Mouse (Mus musculus) neural tube, embryonic 14.5 days (tissue): ENCODE results near the gene Capn5. TPM values are rescaled to one million over a fixed set of nuclear protein-coding genes. Genes with fewer than 3 reads are reported as not detected.
A peak's percentile ranks its signal among the peaks of the same experiment; 100 is the strongest.

Experiments
- ATAC-seq: fragments of 200-750 bp; cut with Nextera tagmentation; 2 replicates; pipeline ENCODE4 v1.8.0; 2017; ENCODE audit warnings: low read depth, mild to moderate bottlenecking, moderate TSS enrichment, moderate library complexity
- H3K27ac ChIP-seq: fragments of 300-500 bp; sonication (generic); 2 replicates; pipeline ENCODE4 v1.5.1; 2014; ENCODE audit warnings: low read depth, mild to moderate bottlenecking, control low read depth, low read length, moderate library complexity, mixed read lengths
- H3K27me3 ChIP-seq: fragments of 300-500 bp; sonication (generic); 2 replicates; pipeline ENCODE4 v1.6.1; 2014; ENCODE audit warnings: low read length; ENCODE audit not compliant: control insufficient read depth, insufficient read depth
- H3K36me3 ChIP-seq: fragments of 300-500 bp; sonication (generic); 2 replicates; pipeline ENCODE4 v1.6.1; 2014; ENCODE audit warnings: low read length, mixed read lengths; ENCODE audit not compliant: control insufficient read depth, insufficient read depth
- H3K4me1 ChIP-seq: fragments of 300-500 bp; sonication (generic); 2 replicates; pipeline ENCODE4 v1.6.1; 2014; ENCODE audit warnings: low read length; ENCODE audit not compliant: control insufficient read depth, insufficient read depth
- H3K4me2 ChIP-seq: fragments of 300-500 bp; sonication (generic); 2 replicates; pipeline ENCODE4 v1.6.1; 2014; ENCODE audit warnings: mild to moderate bottlenecking, low read depth, low read length, control low read depth
- H3K4me3 ChIP-seq: fragments of 300-500 bp; sonication (generic); 2 replicates; pipeline ENCODE4 v1.5.1; 2014; ENCODE audit warnings: low read depth, low read length, control low read depth, mixed read lengths
- H3K9ac ChIP-seq: fragments of 300-500 bp; sonication (generic); replicated peaks from 2 replicates; pipeline ENCODE4 v1.6.1; 2014; ENCODE audit warnings: low read depth, mild to moderate bottlenecking, control low read depth, low read length, mixed read lengths
- H3K9me3 ChIP-seq: fragments of 300-500 bp; sonication (generic); 2 replicates; pipeline ENCODE4 v1.6.1; 2016; ENCODE audit warnings: low read length; ENCODE audit not compliant: control insufficient read depth
- WGBS: fragments of 180-500 bp; shearing (Covaris S2); extraction: QIAGEN DNeasy Blood & Tissue Kit; methylation state at CpG from one replicate; pipeline ENCODE4 v1.1.7; 2014; 5-methylcytosine and 5-hydroxymethylcytosine counted together
- polyA plus RNA-seq: library from polyadenylated mRNA; unstranded; fragments of >200 nt; fragmentation: Nextera tagmentation; extraction: Ambion mirVana; gene quantifications from 2 replicates; pipeline ENCODE4 v1.2.1, GENCODE M21; 2014

Capn5 gene
- polyA plus RNA-seq, 1 experiment from 2014 or later: 13.7 TPM

DNA sequence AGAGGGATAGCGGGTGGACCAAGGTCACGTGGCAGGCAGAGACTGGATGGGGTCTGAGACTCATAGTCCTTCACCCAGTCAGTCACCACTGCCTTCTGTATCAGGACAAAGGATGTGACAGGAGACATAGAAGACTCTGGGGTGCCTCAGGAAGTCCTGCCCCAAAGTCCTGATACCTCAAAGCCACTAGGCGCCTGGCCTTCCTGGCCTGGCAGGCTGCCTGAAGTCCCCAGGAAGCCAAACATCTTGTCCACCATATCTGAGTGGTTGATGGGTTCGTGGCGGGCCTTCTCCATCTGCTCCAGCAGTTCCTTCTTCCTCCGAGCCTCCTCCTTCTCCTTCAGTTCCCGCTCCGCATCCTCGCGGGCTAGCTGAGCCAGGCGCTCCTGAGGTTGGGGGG, 100.6 kb downstream of the Capn5 start:
- H3K4me3 ChIP-seq: no peak overlapping the region
- H3K4me2 ChIP-seq: no peak overlapping the region
- H3K9ac ChIP-seq: no peak overlapping the region
- no peaks in the 10 kb centered on the region for H3K27me3 ChIP-seq
- H3K9me3 ChIP-seq: no peaks in the 10 kb centered on the region
- peaks cover 9% of the 10 kb centered on the region; the same call in 1 of the 2 replicates for H3K36me3 ChIP-seq
- 84% methylated on average over 11 of the region's 11 CpGs for WGBS
- no peak overlapping the region for H3K27ac ChIP-seq
- ATAC-seq: no peak
- H3K4me1 ChIP-seq: no peaks in the 10 kb centered on the region

DNA sequence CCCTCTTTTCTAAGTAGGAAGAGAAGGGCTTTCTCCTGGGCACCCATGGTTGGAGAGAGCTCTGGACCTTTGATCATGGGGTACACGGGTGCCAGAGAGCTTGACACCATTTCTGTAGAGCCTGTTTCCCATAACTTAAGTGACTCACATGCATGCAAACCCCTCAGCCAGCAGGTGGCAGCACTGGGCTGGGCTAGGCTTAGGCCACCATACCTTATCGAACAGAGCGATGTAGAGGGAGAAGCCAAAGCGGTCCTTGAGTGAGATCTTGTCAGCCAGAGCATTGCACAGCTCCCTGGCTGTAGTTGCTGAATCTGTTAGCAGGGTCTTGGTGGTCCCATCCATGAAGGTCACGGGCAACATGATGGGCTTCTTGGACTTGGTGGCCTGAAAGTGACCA, 106.5 kb downstream of the Capn5 start:
- H3K27ac ChIP-seq: no peak overlapping the region
- H3K36me3 ChIP-seq: peaks cover 5% of the 10 kb centered on the region; the same call in 1 of the 2 replicates
- H3K9ac ChIP-seq: no peak overlapping the region
- H3K9me3 ChIP-seq: no peaks in the 10 kb centered on the region
- peak; percentile 69 for ATAC-seq
- no peak overlapping the region for H3K4me3 ChIP-seq
- no peak overlapping the region for H3K4me2 ChIP-seq
- H3K27me3 ChIP-seq: no peaks in the 10 kb centered on the region
- H3K4me1 ChIP-seq: no peaks in the 10 kb centered on the region
- WGBS: 37% methylated on average over 5 of the region's 5 CpGs

Other genes starting within 250 kb of the Capn5 start
- gene Myo7a, start 58.8 kb downstream of the Capn5 start, polyA plus RNA-seq: 22.1 and 24.2 TPM in 2 replicates
- 0.32 and 0.40 TPM in 2 replicates for gene Omp, start 32.8 kb downstream of the Capn5 start, polyA plus RNA-seq
- 0.40 and 0.63 TPM in 2 replicates for gene B3gnt6, start 21.2 kb upstream of the Capn5 start, polyA plus RNA-seq
- 23.7 and 28.3 TPM in 2 replicates for gene Acer3, start 142.9 kb upstream of the Capn5 start, polyA plus RNA-seq
- gene Tsku, start 183.1 kb upstream of the Capn5 start, polyA plus RNA-seq: 8.7 and 9.4 TPM in 2 replicates